Mouse (Mus musculus): Measurements from ENCODE around the gene Tbxa2r.

DNA sequence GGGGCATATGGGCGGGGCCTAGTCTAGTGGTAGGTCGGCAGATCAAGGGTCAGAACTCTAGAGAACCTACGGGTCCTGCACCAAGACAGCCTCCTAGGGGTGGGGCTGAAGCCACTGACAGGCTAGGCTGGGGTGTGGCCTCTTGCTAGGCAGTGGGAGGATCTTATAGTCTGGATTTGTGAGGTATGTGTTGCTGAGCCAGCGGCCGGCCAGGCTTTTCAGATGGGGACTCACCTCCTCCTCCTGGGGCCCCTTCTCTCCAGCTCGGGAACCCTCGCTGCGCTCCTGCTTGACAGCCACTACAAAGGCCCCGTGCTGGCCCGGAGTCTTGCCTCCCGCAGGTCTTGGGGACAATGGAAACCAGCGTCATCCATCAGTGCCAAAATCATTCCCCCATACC lies 20.6 kb downstream of the Tbxa2r start:
- TF ChIP-seq GABPA (IDR thresholded peaks at IDR 0.05; ENCODE audit: insufficient replicate concordance, low read depth, low read length) (no peak), JUN (IDR thresholded peaks at IDR 0.05; ENCODE audit: insufficient read depth, low read depth, low read length) (no peak), CTCF (conservative IDR thresholded peaks at IDR 0.05 in 1 of 2, IDR thresholded peaks at IDR 0.05 in 1 of 2; ENCODE audit: low read depth in 2 of 2, low read length in 2 of 2) (no peak), ELF1 (IDR thresholded peaks at IDR 0.05; ENCODE audit: low read depth, low read length) (no peak), RAD21 (IDR thresholded peaks at IDR 0.05; ENCODE audit: low read depth, low read length) (no peak), POLR2A (IDR thresholded peaks at IDR 0.05; ENCODE audit: low read depth, low read length) (no peak), EP300 (IDR thresholded peaks at IDR 0.05; ENCODE audit: low read length) (no peak), RCOR1 (conservative IDR thresholded peaks at IDR 0.05; ENCODE audit: low read depth, low read length) (no peak), HCFC1 (IDR thresholded peaks at IDR 0.05; ENCODE audit: low read depth, low read length) (no peak), USF2 (conservative IDR thresholded peaks at IDR 0.05; ENCODE audit: low read depth, low read length) (no peak)
